Mouse (Mus musculus): ENCODE measurements around the gene Pabpc1l.

DNA sequence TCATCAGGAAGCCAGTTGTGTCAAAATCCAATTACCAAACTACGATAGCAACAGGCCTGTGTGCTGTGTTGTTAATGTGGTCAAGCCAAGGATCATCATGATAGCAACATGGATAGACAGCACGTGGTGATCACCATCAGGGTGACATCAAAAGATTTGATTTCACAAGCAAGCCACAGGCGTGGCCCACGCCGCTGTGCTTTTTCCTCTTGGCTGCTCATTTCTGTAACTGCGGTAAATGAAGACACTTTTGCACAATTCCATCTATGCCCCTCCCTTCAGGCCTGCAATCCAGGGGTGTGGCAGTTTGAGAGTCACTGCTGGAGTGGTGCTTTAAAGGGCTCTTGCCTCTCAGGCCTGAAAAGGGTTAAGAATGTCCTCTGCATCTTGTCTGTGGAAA, 15.7 kb downstream of the Pabpc1l start:
- TF ChIP-seq POLR2A (IDR thresholded peaks at IDR 0.05; ENCODE audit: insufficient read length, low read depth): no peak
- TF ChIP-seq POLR2AphosphoS2 (IDR thresholded peaks at IDR 0.05; ENCODE audit: insufficient read length, low read depth): no peak
- TF ChIP-seq TCF12 (IDR thresholded peaks at IDR 0.05; ENCODE audit: insufficient read depth, poor library complexity, severe bottlenecking): no peak
- no peak for TF ChIP-seq MYOG (IDR thresholded peaks at IDR 0.05; ENCODE audit: control insufficient read depth in 1 of 3, insufficient read depth in 1 of 3, insufficient read length in 2 of 3, low read depth in 2 of 3)
- TF ChIP-seq E2F4 (IDR thresholded peaks at IDR 0.05; ENCODE audit: insufficient read depth): no peak
- no peak for TF ChIP-seq USF1 (IDR thresholded peaks at IDR 0.05; ENCODE audit: low read depth)
- TF ChIP-seq CEBPB (IDR thresholded peaks at IDR 0.05; ENCODE audit: insufficient read depth, poor library complexity, severe bottlenecking): peak; percentile 45; the same call in 1 of the 2 replicates
- TF ChIP-seq MYOD1 (IDR thresholded peaks at IDR 0.05; ENCODE audit: control insufficient read depth in 1 of 3, insufficient read length in 2 of 3, low read depth in 2 of 3): no peak
- TF ChIP-seq REST (IDR thresholded peaks at IDR 0.05; ENCODE audit: insufficient read depth, insufficient read length): no peak
- no peak for TF ChIP-seq SRF (IDR thresholded peaks at IDR 0.05; ENCODE audit: control insufficient read depth, insufficient read length, low read depth)

All from myocyte (in vitro differentiated cells).